Mouse (Mus musculus): ENCODE results near the gene Strip1.
"Not testable (repeated sequence)": the region's sequence is repeated elsewhere in the genome, so short reads cannot be mapped to it uniquely, and the experiment has no call there.

Gene Strip1

GRCm38 (mm10) chr3:107631523-107631958, at the start of gene Strip1:
Gene Strip1, minus strand, starts transcription at chr3:107631694.
- DNase-seq: peak; percentile 94 to 95

GRCm38 (mm10) chr3:107680790-107681576, 49.5 kb upstream of the Strip1 start:
- DNase-seq: peak; percentile 28 to 56

- no peak for DNase-seq
Measured at GRCm38 (mm10) chr3:107671509-107671908, 40.0 kb upstream of the Strip1 start.

- no peak for DNase-seq
Measured at GRCm38 (mm10) chr3:107670500-107670899, 39.0 kb upstream of the Strip1 start.

GRCm38 (mm10) chr3:107668786-107669185, 37.3 kb upstream of the Strip1 start:
- DNase-seq: no peak

GRCm38 (mm10) chr3:107667426-107667825, 35.9 kb upstream of the Strip1 start:
- DNase-seq: no peak

GRCm38 (mm10) chr3:107664641-107665040, 33.1 kb upstream of the Strip1 start:
- DNase-seq: no peak

- DNase-seq: no peak
Measured at GRCm38 (mm10) chr3:107659000-107659399, 27.5 kb upstream of the Strip1 start.

GRCm38 (mm10) chr3:107656888-107657287, 25.4 kb upstream of the Strip1 start:
- peak in 1 of 2 experiments; percentile 11 for DNase-seq

- DNase-seq: no peak
Measured at GRCm38 (mm10) chr3:107656151-107656550, 24.7 kb upstream of the Strip1 start.

GRCm38 (mm10) chr3:107655491-107655890, 24.0 kb upstream of the Strip1 start:
- DNase-seq: no peak

- no peak for DNase-seq
Measured at GRCm38 (mm10) chr3:107654861-107655260, 23.4 kb upstream of the Strip1 start.

- no peak for DNase-seq
Measured at GRCm38 (mm10) chr3:107652968-107653367, 21.5 kb upstream of the Strip1 start.

- DNase-seq: not testable (repeated sequence)
Measured at GRCm38 (mm10) chr3:107650276-107650675, 18.8 kb upstream of the Strip1 start.

- no peak for DNase-seq
Measured at GRCm38 (mm10) chr3:107646947-107647346, 15.5 kb upstream of the Strip1 start.

GRCm38 (mm10) chr3:107637606-107638172, 6.2 kb upstream of the Strip1 start:
- DNase-seq: no peak

- no peak for DNase-seq
Measured at GRCm38 (mm10) chr3:107636236-107636635, 4.7 kb upstream of the Strip1 start.

GRCm38 (mm10) chr3:107635836-107636235, 4.3 kb upstream of the Strip1 start:
- DNase-seq: no peak

- no peak for DNase-seq
Measured at GRCm38 (mm10) chr3:107633906-107634305, 2.4 kb upstream of the Strip1 start.

GRCm38 (mm10) chr3:107632786-107633185, 1.3 kb upstream of the Strip1 start:
- no peak for DNase-seq

- DNase-seq: no peak
Measured at GRCm38 (mm10) chr3:107630682-107631522, 592 bp downstream of the Strip1 start, which contains the start of gene Gm10961. Gene Gm10961, plus strand, starts transcription at chr3:107631322.

GRCm38 (mm10) chr3:107629411-107629810, 2.1 kb downstream of the Strip1 start:
- DNase-seq: no peak

- DNase-seq: peak in 1 of 2 experiments; percentile 1
Measured at GRCm38 (mm10) chr3:107628551-107628950, 2.9 kb downstream of the Strip1 start.
